Mouse (Mus musculus) brain, embryonic 18.5 days (tissue): Measurements from ENCODE around the gene Gm4491.
A peak's percentile ranks its signal among the peaks of the same experiment; 100 is the strongest.

Experiments used
- DNase-seq: peaks from one replicate; pipeline ENCODE4 v3.0.0-alpha.2; 2012; ENCODE audit warnings: low read depth, low spot score

Gm4491 gene

DNA sequence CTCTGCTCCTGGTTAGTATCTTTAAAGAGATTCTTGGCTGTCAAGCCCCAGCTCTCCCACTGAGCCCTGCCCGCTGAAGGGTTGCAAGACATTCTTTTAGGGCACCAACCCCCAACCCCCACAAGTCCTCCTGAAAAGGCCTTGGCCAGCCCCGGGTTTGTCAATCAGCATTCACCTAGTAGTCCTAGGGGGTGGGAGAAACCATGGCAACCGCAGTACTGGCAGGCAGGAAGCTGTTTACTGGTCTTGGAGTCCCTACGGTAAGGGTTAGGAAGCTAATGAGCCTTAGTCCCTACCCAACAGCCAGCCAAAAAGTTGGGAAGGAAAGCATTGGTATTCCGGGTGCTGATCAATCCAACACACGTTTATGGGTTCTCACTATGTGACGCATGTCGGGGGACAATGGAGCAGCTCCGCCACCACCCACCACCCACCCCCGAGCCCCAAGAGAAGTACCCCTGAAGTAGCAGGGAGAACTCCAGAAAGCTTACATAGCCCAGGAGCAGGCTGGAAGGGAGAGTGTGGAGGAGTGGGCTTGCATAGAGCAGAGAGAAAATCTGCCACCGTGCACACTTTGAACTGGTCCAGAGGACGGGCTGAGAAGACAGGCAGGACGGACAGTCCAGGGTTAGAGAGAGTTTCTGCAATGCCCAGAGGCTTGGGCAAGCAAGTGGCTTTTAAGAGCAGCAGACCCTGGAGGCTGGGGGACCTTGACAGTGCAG lies at the start of gene Gm4491:
Gm4491 (minus strand) TSS at position 61 of the 722 bp plus-strand sequence.
- peak; percentile 28 for DNase-seq

DNA sequence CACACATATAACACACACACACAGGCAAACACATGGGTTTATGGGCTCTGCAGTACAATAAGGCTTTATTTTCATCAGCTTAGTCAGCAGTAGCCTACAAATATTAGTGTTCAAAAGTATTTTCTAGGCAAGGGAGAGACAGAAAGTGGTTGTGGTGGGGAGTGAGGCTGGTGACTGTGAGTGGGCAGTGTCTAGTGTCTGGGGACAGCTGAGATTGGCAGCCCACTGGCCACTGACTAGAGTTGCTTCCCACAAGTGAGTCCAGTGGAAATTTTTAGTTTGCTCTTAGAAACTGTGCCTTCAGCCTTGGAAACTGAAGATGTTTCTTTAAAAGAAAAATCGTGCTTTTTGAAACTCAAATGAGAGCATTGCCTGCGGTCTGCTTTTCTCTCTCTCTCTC lies 46.1 kb upstream of the Gm4491 start:
- DNase-seq: no peak

- DNase-seq: no peak
Observed at GRCm38 (mm10) chr14:57161201-57161600, 45.5 kb upstream of the Gm4491 start.

DNA sequence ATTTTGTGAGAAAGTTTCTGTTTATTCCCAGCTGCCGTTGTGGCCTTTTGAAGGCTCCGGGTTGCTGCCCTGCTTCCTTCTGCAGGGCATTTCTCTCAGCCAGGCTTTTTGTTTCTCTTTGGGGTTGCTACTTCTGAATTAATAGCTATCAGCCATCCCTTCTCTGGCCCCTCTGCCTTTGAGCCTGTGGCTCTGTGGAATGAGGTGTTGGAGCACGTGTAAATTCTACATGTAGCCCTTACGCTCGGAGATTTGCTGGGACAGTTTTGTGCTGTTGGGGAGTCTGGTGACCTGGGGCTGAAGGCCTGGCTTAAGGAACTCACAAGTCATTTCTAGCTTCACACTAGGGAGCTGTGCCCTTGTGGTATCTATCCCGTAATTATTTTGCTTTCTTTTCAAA lies 39.2 kb upstream of the Gm4491 start:
- DNase-seq: no peak

DNA sequence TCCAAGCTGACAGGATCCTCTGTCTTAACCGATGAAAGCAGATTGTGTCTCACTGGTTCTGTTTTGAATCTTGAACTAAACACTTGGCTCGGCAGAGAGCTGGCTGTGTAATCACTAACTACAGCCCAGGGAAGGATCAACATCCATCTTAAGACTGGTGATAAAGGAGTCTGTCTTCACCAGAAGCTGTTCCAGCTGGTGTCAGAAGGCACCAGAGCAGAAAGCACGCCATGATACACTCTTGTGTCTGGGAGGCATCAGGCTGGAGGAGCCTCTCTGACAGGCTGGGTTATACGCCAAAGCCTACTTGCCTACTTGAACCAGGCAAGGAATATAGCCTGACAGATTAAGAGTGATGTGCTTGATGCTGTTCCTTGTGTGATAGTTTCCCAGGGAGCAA lies 30.1 kb upstream of the Gm4491 start:
- DNase-seq: peak; percentile 4

DNA sequence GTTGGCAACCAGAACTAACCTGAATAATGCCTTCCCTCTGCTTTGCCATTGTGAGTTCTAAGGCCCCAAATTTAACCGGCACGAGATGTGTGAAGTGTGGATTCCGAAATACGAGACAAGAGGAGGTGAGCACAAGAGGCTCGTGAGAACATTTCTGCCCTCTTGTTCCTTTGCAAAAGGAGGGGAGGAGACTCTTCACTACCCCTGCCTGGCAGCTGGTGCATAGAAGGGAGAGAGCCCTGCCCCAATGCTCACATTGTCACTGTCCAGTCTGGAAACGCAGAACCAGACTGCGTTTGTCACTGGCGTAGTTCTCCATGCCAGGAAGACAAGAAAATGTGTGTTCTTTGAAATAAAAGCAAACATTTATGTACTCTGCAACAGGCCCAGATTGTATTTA lies 19.6 kb upstream of the Gm4491 start:
- DNase-seq: no peak

DNA sequence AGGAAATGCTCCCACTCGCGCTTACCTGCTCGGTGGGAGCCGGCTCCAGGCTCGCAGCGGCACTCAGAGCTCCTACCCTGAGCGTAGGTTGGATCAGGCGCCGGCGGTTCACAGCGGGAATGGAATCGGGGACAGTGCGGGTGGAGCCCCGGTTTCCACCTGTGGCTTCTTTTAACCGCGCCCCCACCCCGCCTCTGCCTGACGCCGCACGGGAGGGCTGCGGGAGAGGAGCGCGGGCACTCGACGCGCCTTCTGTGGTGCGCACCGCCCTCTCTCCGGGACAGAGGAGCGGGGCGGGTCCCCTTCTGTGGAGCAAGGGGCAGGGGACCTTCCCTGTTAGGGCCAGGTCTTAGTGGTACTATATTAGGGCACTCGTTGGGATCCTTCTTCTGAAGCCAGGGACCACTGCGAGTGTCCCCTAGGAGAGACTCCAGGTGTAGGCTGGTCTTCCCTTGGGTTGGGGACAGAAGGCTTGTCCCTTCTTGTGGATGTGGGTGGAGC lies 17.5 kb upstream of the Gm4491 start, which contains the start of gene Gjb6:
Gjb6 (minus strand) TSS at position 451 of the 501 bp plus-strand sequence.
- no peak for DNase-seq

- DNase-seq: no peak
Observed at GRCm38 (mm10) chr14:57127383-57127782, 11.7 kb upstream of the Gm4491 start.

DNA sequence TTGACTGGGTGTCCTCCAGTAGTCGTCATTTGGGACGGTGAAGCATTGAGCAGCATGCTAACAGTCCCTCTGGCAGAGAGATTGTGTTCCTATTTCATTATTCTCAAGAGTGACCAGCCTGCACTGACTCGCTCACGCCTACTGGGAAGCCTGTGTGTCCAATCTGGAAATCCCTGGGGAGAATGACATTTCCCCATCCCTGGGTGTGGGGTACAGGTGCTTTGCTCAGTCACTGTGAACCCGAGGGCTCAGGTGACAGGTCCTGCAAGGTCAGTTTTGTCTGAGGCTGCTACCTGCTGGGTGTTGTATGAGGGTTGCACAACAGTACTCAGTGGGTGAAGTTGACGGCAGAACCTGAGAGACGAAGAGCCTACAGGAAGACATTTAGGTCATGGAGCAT lies 6.6 kb upstream of the Gm4491 start:
- no peak for DNase-seq

DNA sequence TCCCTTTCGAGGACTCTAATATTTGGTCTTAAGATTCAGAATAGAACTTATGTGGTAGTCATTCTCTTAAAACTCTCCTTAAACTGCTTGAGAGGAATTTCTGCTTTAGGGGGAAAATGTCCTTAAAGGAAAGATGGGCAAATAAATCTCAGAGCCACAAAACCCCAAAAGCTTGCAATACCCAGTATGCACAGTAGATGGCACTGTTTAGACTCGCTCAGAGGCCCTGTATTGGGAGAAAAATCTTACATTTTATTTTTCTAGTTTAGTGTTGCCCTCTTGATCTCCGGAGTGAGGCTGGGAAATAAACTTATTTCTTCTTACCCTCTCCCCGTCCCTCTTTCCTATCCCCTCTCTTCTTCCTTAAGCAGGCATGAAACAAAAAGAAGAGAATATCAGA lies 6.5 kb downstream of the Gm4491 start:
- DNase-seq: peak; percentile 16

GRCm38 (mm10) chr14:57107916-57108315 lies 7.8 kb downstream of the Gm4491 start:
- DNase-seq: no peak

DNA sequence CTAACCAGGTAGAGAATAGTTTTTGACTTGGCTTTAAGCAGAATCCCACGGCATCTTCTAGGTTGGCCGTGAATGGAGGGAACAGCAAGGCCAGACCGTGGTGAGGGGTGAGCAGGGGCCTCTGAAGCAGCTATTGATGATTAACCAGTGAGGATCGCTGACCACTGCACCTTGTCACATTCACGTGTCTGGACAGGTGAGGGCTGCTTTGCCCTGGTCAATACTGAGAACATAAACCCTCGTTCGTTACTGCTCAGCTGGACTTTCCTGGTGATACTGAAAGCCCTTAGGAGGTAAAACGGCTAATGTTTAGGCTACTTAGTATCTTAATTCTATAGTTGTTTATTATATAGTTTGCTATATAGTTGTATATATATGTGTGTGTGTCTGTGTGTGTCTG lies 8.6 kb downstream of the Gm4491 start:
- DNase-seq: no peak

DNA sequence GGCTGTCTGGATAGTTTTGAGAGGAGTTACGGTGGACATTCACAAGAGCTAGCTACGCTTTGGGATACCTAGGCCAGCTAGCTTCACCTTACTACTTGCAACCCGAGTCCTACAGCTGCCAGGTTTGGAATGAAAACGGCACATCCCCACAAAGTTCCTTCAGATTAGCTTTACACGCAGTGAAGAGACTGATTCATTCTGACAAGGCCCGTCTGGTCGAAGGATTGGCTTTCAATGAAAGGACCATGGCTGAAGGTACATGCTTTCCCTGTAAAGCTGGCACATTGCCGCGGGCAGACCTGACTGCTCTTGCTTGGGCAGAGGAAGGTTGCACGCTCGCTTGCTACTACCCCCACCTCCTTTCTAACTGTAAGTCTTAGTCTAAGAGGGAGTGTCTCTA lies 10.0 kb downstream of the Gm4491 start:
- DNase-seq: no peak

DNA sequence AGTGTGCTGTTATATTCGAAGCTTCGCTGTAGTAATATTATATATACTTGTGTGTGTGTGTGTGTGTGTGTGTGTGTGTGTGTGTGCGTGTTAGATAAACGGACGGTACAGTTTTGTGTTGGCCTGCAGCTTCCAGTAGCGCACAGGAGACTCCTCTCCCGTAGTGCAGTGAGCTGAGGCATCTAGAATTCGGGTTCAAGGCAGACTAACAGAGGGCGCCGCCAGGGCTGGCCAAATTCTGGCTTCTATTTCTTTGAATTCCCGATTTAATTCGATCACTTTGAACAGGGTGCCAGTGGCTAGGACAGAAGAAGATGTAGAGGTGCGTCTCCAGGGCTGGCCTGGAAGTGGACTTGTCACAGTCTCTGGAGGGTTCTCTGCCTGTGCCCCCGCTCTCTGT lies 10.6 kb downstream of the Gm4491 start:
- no peak for DNase-seq

DNA sequence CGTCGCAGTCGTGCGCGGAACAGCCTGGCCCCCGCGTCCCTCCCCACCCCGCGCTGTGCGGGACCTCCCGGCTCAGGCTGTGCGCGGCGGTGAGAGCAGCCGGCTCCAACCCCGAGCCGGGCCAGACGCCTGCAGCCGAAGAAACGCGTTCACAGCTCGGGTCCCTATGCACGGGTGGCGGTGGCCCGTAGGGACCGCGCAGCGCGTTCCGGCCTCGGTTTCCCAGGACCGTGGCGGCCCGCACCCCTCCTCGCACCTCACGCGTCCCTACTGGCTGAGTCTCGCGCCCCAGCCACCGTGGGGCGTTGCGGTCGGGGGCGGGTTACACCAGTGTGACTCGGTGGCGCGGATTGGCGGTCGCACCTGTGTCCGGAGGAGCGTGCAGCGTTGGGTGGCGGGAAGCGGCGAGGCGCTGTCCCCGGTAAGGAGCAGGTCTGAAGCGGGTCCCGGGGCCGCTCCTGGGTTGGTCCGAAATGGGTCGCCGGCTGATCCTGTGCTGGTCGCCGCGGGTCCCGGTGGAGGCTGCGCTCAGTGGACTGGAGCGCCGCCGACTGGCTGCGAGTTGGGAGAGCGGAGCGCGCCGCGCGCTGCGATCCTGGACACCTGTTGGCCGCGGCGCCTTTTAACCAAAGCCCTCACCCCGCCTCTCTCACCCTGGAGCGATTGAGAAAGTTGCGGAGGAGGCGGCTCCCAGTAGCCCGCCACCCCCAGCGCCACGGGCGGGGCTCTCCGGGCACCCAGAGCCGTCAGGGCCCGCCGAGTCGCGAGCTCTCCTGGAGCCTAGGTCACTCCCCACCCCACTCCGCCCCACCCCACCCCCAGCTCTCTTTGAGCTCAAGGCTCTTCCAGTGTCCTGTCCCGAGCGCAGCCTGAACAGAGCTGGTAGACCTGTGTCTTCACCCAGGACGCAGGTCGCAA lies 11.3 kb downstream of the Gm4491 start, which contains the start of gene Gjb2:
Gjb2 (minus strand) TSS at position 597 of the 918 bp plus-strand sequence.
- no peak for DNase-seq

- no peak for DNase-seq
Observed at GRCm38 (mm10) chr14:57103711-57104105, 12.0 kb downstream of the Gm4491 start.

GRCm38 (mm10) chr14:57103121-57103520 lies 12.6 kb downstream of the Gm4491 start:
- DNase-seq: no peak

DNA sequence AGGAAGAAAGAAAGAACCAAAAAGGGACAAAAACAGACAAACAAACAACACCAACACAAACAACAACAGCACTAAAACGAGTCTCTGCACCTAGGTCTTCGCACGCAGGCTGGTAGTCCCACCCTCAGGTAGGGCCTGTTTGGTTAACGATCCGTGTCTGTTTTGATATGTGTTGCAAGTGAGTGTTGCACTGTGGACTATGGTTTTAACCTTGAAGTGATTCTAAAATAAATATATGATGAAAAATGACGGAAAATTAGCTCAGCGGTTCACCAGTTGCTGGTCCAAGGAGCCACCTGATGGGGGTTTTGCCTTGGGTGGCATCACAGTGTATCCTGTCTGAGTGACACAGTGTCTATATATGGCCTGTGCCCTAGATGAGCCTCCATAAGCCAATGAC lies 14.1 kb downstream of the Gm4491 start:
- no peak for DNase-seq

- DNase-seq: no peak
Observed at GRCm38 (mm10) chr14:57095855-57096254, 19.8 kb downstream of the Gm4491 start.

DNA sequence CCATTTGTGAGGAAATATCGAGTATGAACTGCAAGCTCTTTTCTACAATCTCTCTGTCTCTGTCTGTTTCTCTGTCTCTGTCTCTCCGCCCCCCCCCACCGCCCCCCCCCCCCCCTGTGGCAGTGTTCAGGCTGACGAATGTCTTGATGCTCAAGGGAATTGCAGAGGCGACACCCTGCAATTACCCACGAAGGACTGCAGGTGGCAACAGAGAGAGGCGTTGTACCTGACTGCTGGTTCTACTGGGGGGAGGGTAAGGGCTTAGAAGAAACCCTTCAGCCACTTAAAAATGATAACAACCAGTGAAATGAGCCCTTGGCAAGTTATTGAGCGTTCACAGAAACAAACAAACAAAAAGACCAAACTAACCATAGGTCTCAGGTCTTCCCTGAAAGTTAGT lies 22.7 kb downstream of the Gm4491 start:
- DNase-seq: no peak

- DNase-seq: no peak
Observed at GRCm38 (mm10) chr14:57090001-57090400, 25.7 kb downstream of the Gm4491 start.

DNA sequence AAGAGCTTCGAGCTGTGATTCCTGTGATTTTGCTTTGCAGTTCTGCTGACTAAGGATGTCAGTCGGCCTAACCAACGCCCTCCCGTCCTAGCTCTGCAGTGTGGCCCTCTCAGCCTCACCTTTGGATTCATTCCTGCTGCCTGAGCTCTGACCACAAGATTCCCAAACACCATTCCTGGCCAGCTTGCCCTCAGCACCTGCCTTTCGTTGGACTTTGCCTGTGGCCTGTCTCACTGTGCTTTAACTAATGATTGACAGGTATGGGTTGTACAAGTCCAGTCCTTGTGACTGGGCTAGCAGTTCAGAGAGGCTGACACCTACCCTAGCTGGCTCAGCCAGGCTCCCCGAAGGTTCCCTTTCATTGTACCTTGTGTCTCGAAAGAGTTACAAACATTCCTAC lies 26.6 kb downstream of the Gm4491 start:
- DNase-seq: no peak
